Mouse (Mus musculus) lung, postnatal 0 days (tissue): ENCODE measurements around the gene Naaa. TPM values are rescaled to one million over a fixed set of nuclear protein-coding genes. Genes with fewer than 3 reads are reported as not detected.

ENCODE experiments used
- ATAC-seq: fragments of 200-750 bp; cut with Nextera tagmentation; 2 replicates; pipeline ENCODE4 v1.8.0; 2017; ENCODE audit warnings: moderate library complexity
- DNase-seq: peaks from one replicate; pipeline ENCODE4 v3.0.0-alpha.2; 2016; ENCODE audit warnings: low spot score
- H3K27ac ChIP-seq: fragments of 300-500 bp; sonication (generic); 2 replicates; pipeline ENCODE4 v1.5.1; 2014; ENCODE audit warnings: antibody characterized with exemption, mild to moderate bottlenecking, low read length, mixed read lengths
- H3K27me3 ChIP-seq: fragments of 300-500 bp; sonication (generic); replicated peaks from 2 replicates; pipeline ENCODE4 v1.6.1; 2014; ENCODE audit warnings: low read length, mixed read lengths; ENCODE audit not compliant: insufficient read depth
- H3K36me3 ChIP-seq: fragments of 300-500 bp; sonication (generic); 2 replicates; pipeline ENCODE4 v1.6.1; 2014; ENCODE audit warnings: low read length, mixed read lengths; ENCODE audit not compliant: insufficient read depth
- H3K4me1 ChIP-seq: fragments of 300-500 bp; sonication (generic); 2 replicates; pipeline ENCODE4 v1.6.1; 2014; ENCODE audit warnings: antibody characterized with exemption, low read depth, low read length, mixed read lengths; ENCODE audit not compliant: insufficient read depth
- H3K4me2 ChIP-seq: fragments of 300-500 bp; sonication (generic); replicated peaks from 2 replicates; pipeline ENCODE4 v1.6.1; 2014; ENCODE audit warnings: low read depth, mild to moderate bottlenecking, low read length, moderate library complexity, mixed read lengths
- H3K4me3 ChIP-seq: fragments of 300-500 bp; sonication (generic); 2 replicates; pipeline ENCODE4 v1.5.1; 2014; ENCODE audit warnings: low read depth, low read length
- H3K9ac ChIP-seq: fragments of 300-500 bp; sonication (generic); replicated peaks from 2 replicates; pipeline ENCODE4 v1.6.1; 2014; ENCODE audit warnings: low read depth, mild to moderate bottlenecking
- H3K9me3 ChIP-seq: fragments of 300-500 bp; sonication (generic); 2 replicates; pipeline ENCODE4 v1.6.1; 2016; ENCODE audit warnings: low read length, mixed read lengths
- CTCF ChIP-seq: IDR thresholded peaks from 2 replicates; pipeline ENCODE4 v1.5.1; 2016; ENCODE audit warnings: antibody characterized with exemption, mild to moderate bottlenecking
- EP300 ChIP-seq: IDR thresholded peaks from 2 replicates; pipeline ENCODE4 v1.6.1; 2016; ENCODE audit warnings: antibody characterized with exemption, mild to moderate bottlenecking, control low read depth
- WGBS: fragments of 180-500 bp; shearing (Covaris S2); extraction: QIAGEN DNeasy Blood & Tissue Kit; methylation state at CpG from one replicate; pipeline ENCODE4 v1.1.7; 2014; 5-methylcytosine and 5-hydroxymethylcytosine counted together
- polyA plus RNA-seq: library from polyadenylated mRNA; unstranded; fragments of >200 nt; fragmentation: Nextera tagmentation; extraction: Ambion mirVana; gene quantifications from 2 replicates; pipeline ENCODE4 v1.2.1, GENCODE M21; 2015

Naaa gene
- polyA plus RNA-seq, 1 experiment from 2014 or later: 27.2 TPM

- no peak overlapping the region for H3K27ac ChIP-seq
- no peaks in the 10 kb centered on the region for H3K27me3 ChIP-seq
- H3K4me1 ChIP-seq: no peaks in the 10 kb centered on the region
- TF ChIP-seq EP300 (no peak), CTCF (no peak)
- H3K4me2 ChIP-seq: no peak overlapping the region
- H3K36me3 ChIP-seq: peaks cover 20% of the 10 kb centered on the region
- H3K9me3 ChIP-seq: no peaks in the 10 kb centered on the region
- H3K9ac ChIP-seq: no peak overlapping the region
- no peak overlapping the region for H3K4me3 ChIP-seq
- 94% methylated on average over 2 of the region's 2 CpGs for WGBS
- DNase-seq (no peak), ATAC-seq (no peak)
These were observed 16.6 kb upstream of the Naaa start for GRCm38 (mm10) chr5:92294525-92294924.

GRCm38 (mm10) chr5:92291652-92292414 is 13.9 kb upstream of the Naaa start:
- DNase-seq: no peak
- H3K4me3 ChIP-seq: no peak overlapping the region
- H3K4me1 ChIP-seq: no peaks in the 10 kb centered on the region
- no peak overlapping the region for H3K27ac ChIP-seq
- peaks cover 29% of the 10 kb centered on the region for H3K36me3 ChIP-seq
- H3K9ac ChIP-seq: no peak overlapping the region
- no peaks in the 10 kb centered on the region for H3K27me3 ChIP-seq
- TF ChIP-seq CTCF (no peak), EP300 (no peak)
- H3K9me3 ChIP-seq: no peaks in the 10 kb centered on the region
- 88% methylated on average over 6 of the region's 6 CpGs for WGBS
- H3K4me2 ChIP-seq: no peak overlapping the region
- no peak for ATAC-seq

- no peaks in the 10 kb centered on the region for H3K27me3 ChIP-seq
- H3K9ac ChIP-seq: no peak overlapping the region
- H3K4me1 ChIP-seq: no peaks in the 10 kb centered on the region
- no peak overlapping the region for H3K4me2 ChIP-seq
- H3K36me3 ChIP-seq: peaks cover 28% of the 10 kb centered on the region
- no peak overlapping the region for H3K27ac ChIP-seq
- ATAC-seq: no peak
- TF ChIP-seq CTCF (no peak), EP300 (no peak)
- no peak for DNase-seq
- 75% methylated on average over 6 of the region's 6 CpGs for WGBS
- H3K9me3 ChIP-seq: no peaks in the 10 kb centered on the region
- H3K4me3 ChIP-seq: no peak overlapping the region
These were observed 9.9 kb upstream of the Naaa start for GRCm38 (mm10) chr5:92287840-92288239.

GRCm38 (mm10) chr5:92283107-92283506 is 5.1 kb upstream of the Naaa start:
- no peak overlapping the region for H3K4me3 ChIP-seq
- H3K27ac ChIP-seq: peak overlapping the region; percentile 8; the same call in 1 of the 2 replicates
- H3K27me3 ChIP-seq: no peaks in the 10 kb centered on the region
- H3K4me1 ChIP-seq: 0 out of 2 replicates have a peak, but pooled peaks cover 4% of the 10 kb centered on the region
- H3K4me2 ChIP-seq: no peak overlapping the region
- 48% methylated on average over 3 of the region's 3 CpGs for WGBS
- no peak for TF ChIP-seq CTCF
- no peak for TF ChIP-seq EP300
- DNase-seq (peak; percentile 37), ATAC-seq (no peak)
- no peaks in the 10 kb centered on the region for H3K9me3 ChIP-seq
- no peak overlapping the region for H3K9ac ChIP-seq
- 0 out of 2 replicates have a peak, but pooled peaks cover 9% of the 10 kb centered on the region for H3K36me3 ChIP-seq

DNA sequence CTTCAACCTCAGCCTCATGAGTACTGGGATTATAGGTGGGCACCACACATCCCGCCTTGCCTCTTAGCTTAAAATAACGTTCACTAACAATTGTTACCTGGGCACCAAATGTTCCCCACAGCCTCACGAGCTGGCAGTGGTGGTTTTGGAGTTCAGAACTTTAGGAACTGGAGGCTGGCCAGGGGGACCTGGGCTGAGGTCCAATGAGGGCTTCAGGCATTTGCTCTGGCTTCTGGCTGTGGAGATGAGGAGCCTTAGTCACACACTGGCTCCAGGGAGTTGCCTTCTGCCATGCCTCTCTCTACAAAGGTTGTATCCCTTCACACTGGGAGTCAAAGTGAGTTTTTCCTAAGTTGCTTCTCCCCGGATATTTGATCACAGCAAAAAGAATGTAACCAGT is 4.6 kb upstream of the Naaa start:
- peak overlapping the region; percentile 8; the same call in 1 of the 2 replicates for H3K27ac ChIP-seq
- 54% methylated on average over 4 of the region's 4 CpGs for WGBS
- H3K27me3 ChIP-seq: no peaks in the 10 kb centered on the region
- no peaks in the 10 kb centered on the region for H3K9me3 ChIP-seq
- 0 out of 2 replicates have a peak, but pooled peaks cover 4% of the 10 kb centered on the region for H3K4me1 ChIP-seq
- 0 out of 2 replicates have a peak, but pooled peaks cover 5% of the 10 kb centered on the region for H3K36me3 ChIP-seq
- ATAC-seq (no peak), DNase-seq (peak; percentile 9)
- H3K9ac ChIP-seq: no peak overlapping the region
- H3K4me2 ChIP-seq: no peak overlapping the region
- TF ChIP-seq CTCF (no peak), EP300 (no peak)
- no peak overlapping the region for H3K4me3 ChIP-seq

DNA sequence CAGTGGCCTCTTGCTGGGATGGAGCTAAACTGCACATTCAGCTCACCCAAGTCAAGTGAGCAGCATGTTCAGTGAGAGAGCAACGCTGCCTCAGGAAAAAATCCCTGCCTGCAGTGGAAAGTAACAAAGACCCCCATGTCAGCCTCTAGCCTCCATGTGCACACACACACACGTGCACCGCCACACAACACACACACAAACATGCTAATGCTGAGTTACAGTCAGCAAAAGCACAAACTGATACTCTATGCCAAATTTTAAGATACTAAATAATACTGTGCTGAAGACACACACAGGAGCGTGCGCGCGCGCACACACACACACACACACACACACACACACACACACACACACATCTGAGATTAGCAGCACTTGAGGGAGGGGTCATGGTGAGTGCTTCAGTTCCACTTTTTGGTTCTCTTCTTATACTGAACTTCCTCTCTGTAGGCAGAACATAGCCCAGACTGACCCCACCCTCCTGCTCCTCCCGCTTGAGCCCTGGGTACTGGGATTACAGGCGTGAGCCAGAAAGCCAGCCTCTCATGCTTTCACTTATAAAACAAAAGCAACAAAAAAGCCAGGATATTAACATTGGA is 1.1 kb upstream of the Naaa start:
- DNase-seq (peak; percentile 64), ATAC-seq (no peak)
- Histone ChIP-seq H3K36me3 (no peaks in the 10 kb centered on the region), H3K9ac (no peak overlapping the region), H3K27me3 (no peaks in the 10 kb centered on the region), H3K4me1 (0 out of 2 replicates have a peak, but pooled peaks cover 4% of the 10 kb centered on the region), H3K27ac (no peak overlapping the region), H3K4me2 (no peak overlapping the region), H3K9me3 (no peaks in the 10 kb centered on the region), H3K4me3 (no peak overlapping the region)
- TF ChIP-seq EP300: no peak
- no peak for TF ChIP-seq CTCF
- WGBS: 84% methylated on average over 10 of the region's 10 CpGs
